Mouse (Mus musculus) monocyte, adult 59 days (primary cell): ENCODE data around the gene Slc25a26. TPM values are rescaled to one million over a fixed set of nuclear protein-coding genes. Genes with fewer than 3 reads are reported as not detected.

ENCODE experiments used
- total RNA-seq, 2 experiments: library from RNA; stranded (reverse); gene quantifications; one replicate each; pipeline ENCODE4 v1.2.4; 2023

The Slc25a26 gene
- 10 to 100 TPM; 10.5 to 11.9 TPM for total RNA-seq

GRCm38 (mm10) chr6:94499897-94500623 is at the start of gene Slc25a26:
Slc25a26 (plus strand) TSS chr6:94500331.

Other genes with a start within 250 kb of the Slc25a26 start
- gene Magi1, start 216.4 kb upstream of the Slc25a26 start, total RNA-seq: under 1 TPM; 0.21 to 0.30 TPM
- under 1 TPM; 0.26 to 0.55 TPM for gene Lrig1, start 199.8 kb downstream of the Slc25a26 start, total RNA-seq